Mouse (Mus musculus): ENCODE data around the gene Asb2.

The Asb2 gene

DNA sequence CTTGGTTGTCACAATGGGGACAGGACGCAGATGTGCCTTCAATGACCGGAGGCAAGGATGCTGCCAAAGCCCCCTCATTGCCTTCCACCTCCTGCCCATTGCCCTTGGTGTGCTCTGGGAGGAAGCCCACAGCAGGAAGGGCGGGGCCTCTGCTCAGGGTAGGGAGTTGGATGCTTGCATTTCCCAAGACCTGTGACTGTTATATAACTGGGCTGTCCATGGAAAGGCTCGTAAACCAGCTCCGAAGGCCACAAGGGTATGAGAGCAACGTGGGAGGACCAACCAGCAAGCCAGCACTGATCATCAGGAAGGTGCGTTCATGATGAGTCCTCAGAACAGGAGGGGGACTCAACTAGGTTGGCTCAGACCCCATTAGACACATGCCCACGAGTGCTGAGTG is 5.0 kb upstream of the Asb2 start:
- no peak for DNase-seq

DNA sequence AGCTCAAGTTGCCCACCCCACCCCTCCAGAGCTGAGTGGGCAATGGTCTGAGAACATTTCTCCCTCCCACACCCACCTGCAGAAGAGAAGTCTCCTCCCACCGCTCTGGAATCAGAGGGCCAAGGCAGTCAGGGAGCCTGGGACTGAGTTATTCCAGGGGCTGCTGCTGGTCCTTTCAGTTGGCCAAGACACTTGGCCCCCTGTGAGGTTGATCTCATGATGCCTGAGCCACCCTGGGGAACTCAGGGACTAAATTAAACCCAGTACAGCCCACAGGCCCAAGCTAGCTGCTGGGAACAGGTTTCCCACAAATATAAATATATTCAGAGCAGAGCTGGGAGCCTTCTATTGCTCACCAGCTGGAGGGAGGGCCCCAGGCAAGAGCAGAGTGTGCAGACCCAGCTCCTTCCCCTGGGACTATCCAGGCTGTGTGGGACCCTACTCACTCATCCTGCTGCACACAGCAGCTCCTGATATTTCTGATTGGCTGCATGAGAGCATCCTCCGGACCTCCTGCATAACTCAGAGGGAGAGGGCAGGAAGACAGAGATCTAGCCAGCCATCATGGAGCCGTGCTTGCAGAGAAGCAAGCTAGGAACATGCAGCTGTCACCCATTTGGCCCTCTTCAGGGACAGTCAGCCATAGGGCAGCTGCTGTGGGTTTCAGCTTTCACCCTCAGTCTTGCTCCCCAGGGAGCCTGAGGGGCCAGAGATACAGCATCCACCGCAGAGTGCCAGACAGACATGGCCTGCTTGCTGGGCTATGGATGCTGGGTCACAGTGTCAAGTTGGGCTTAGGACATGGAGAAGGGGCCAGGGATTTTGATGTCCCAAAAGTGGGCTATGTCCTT is 3.4 kb upstream of the Asb2 start:
- DNase-seq: no peak

DNA sequence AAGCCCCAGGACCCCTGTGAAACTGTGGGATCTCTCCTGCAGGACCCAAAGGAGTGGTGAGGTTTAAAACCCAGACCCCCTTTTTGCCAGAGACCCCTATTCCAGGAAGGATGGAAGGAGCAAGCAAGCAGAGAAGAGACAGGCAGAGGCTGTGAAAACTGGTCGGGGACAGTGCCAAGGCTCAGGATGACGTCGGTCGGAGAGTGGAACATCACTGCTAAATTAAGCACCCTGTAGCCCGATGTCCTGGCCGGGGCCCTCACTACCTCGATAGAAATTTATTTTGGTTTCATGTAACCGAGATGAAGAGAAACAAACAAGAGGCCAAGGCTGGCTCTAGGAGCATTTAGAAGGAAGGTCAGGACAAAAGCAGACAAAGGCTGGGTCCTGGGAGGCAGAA is 2.4 kb upstream of the Asb2 start:
- no peak for DNase-seq

- DNase-seq: no peak
Observed at GRCm38 (mm10) chr12:103356415-103356748, 581 bp upstream of the Asb2 start.

GRCm38 (mm10) chr12:103353538-103353937 is 2.3 kb downstream of the Asb2 start:
- DNase-seq: peak; percentile 62

- no peak for DNase-seq
Observed at GRCm38 (mm10) chr12:103352735-103353134, 3.1 kb downstream of the Asb2 start.

GRCm38 (mm10) chr12:103348506-103348905 is 7.3 kb downstream of the Asb2 start:
- DNase-seq: peak; percentile 84

GRCm38 (mm10) chr12:103347406-103347805 is 8.4 kb downstream of the Asb2 start:
- no peak for DNase-seq

DNA sequence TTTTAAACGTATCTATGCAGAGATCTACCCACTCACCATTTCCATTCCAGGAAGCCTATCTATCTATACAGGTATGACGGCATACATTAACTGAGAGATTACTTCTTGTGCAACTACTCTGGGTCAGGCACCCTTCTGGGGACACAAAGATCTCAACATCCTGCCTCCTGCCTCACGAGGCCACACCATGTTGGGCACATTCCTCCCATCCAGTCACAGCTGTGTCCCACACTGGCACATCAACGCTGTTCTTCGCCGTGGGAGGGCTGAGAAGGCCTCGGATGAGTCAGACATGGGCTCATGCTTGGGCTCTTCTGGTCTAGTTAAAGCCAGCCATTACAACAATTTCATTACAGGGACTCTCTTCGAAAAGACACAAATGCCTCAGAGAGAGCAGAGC is 8.9 kb downstream of the Asb2 start:
- DNase-seq: no peak

DNA sequence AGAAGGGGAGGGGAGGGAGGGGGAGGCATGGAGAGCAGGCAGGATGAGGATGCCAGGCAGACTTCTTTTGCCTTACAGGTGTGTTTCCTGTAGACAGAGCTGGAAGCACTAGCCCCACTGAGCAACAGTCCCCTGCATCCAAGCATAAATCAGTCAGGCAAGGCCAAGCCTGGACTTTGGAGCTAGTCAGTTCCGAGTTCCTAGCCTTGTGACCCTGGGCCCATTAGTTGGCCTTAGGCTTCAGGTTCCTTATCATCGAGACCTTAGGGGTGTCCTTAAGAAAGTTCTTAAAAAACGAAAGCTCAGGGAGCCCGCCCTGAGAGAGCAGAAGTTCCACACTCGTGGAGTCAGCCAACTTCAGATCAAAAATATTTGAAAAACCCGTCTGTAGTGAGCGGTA is 10.9 kb downstream of the Asb2 start:
- DNase-seq: no peak

DNA sequence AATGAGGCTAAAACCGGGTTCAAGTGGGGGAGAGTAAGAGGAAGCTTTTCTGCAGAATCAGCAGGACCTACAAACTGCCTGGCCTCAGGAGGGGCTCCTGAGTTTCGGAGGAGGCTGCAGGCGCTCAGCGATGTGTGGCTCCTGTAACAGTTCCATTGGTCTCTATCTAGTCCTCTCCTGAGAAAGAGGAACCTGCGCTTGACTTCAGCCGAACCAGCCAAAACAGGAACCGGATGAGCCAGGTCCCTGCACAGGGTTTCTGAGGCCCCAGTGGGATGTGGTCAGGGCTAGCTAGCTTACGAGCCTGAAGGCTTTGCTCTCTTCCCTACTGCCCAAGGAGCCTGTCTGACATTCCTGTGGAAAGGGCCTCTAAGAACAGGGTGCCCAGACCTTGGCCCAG is 12.3 kb downstream of the Asb2 start:
- DNase-seq: no peak

DNA sequence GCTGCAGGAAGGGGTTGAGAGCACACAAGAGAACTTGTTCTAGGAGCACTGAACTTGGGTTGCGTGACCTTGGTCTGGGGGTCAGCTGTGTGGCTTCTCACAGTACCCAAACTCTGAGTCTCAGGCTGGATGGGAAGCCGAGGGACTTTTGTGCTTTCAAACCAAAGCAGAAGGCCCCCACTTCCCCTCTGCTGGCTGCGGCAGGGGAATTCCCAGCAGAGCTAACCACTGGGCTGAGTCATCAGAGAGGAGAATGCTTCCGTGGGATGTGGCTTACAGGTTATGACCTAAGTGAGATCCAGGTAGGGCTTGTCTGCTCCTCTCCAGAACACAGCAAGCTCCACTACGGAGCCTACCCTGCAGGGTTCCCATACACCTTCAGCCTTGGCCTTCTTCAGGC is 14.6 kb downstream of the Asb2 start:
- no peak for DNase-seq

DNA sequence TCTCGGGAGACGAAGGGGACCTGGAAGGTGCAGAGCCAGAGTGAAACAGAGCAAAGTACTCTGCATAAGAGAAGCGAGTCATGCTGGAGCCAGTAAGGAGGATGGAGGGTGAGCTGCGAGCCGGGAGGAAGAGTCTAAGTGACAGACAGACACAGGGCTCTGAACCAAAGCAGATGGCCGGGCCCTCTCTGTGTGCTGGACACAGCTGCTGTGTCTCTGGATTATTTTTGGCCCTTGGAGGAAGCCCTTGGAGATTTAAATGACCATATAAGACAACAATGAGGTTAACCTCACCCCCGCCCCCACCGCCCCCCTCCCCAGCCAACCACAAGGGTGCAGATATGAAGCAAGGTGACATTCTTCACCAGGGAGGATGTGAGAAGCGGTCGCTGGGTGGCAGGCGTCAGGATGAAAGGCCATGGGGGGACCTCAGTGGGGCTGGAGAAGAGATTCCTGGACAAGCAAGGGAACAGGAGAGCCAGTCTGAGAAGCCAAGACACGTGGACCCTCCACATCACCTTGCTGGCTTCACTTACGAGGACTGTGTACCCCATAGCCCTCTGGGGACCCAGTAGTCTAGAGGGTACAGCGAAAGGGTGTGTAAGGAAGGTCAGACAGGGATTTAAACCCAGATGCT is 17.5 kb downstream of the Asb2 start:
- DNase-seq: no peak

GRCm38 (mm10) chr12:103336766-103337165 is 19.0 kb downstream of the Asb2 start:
- DNase-seq: no peak

DNA sequence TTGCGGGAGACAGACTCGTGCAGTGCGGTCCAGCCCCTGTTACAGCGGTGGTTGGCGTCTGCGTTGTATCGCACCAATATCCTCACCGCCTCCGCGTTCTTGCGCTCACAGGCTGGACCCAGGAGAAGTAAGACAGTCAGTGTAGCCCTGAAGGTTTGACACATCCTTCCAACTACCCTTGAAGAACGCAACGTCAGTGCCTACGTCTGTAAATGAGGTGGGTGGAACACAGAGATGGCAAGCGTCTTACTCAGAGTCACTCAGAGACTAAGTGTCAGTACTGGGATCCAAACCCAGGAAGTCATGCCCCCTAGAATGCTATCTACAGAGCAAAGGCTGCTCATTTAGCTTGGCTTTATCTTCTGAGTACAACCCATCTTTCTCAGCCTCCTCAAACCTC is 22.4 kb downstream of the Asb2 start:
- no peak for DNase-seq

GRCm38 (mm10) chr12:103332879-103333278 is 22.9 kb downstream of the Asb2 start:
- no peak for DNase-seq

DNA sequence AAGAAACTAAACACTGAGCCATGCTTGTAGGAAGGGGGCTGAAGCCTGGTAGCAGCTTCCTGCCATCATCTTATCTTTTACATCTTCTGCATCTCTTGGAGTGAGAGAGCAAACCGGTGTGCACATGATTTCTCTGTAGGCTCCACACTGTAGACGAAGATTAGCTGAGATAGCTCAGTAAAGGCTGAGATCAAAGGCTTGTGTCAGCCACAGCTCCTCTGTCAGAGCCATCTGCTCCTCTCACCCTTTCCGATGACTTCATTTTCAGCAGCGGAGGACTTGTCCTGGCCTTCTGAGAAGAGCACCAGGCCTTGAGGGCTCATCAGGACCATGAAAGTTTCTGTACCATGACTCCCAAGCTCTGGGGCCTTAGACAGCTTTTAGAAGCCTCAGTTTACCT is 24.3 kb downstream of the Asb2 start:
- no peak for DNase-seq

GRCm38 (mm10) chr12:103328448-103329191 is 27.2 kb downstream of the Asb2 start:
- DNase-seq: peak; percentile 64

DNA sequence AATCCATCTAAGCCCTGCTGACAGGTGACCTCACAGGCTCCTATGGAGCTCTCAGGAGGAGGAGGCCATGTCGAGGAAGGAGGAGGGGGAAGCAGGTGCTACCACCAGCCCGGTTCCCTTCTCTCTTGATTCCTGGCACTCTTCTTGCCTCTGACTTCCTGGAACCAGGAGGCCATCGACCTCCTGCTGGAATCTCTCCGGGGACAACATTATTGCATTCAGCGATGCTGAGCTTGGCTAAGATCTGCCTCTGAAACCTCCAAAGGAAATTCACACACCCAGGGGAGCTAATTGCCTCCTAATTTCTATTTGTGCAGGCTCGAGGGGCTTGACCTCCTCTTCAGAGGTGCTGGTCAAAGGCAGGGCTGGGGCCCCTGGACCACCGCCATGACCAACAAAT is 28.7 kb downstream of the Asb2 start:
- no peak for DNase-seq

GRCm38 (mm10) chr12:103326569-103326968 is 29.2 kb downstream of the Asb2 start:
- DNase-seq: no peak

GRCm38 (mm10) chr12:103325156-103325857 is 30.5 kb downstream of the Asb2 start:
- peak; percentile 91 for DNase-seq

DNA sequence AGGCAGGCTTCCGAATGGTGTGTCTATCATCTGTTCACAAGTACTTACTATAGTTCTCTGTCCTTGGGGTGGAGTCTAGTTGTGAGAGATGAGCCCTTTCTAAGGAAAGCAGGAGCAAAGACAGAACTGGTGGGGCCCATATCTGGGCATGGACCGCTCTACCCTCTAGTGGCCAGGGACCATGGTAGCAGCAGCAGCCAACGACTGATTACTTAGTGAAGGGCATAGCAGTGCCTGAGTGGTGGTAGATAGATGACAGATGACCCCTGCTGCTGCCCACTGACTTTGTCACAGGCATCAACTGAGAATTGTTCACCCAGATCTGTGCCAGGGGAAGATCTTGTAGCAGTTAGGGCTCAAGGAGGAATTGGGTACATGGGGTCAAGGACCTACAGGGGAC is 33.0 kb downstream of the Asb2 start:
- DNase-seq: peak; percentile 51

DNA sequence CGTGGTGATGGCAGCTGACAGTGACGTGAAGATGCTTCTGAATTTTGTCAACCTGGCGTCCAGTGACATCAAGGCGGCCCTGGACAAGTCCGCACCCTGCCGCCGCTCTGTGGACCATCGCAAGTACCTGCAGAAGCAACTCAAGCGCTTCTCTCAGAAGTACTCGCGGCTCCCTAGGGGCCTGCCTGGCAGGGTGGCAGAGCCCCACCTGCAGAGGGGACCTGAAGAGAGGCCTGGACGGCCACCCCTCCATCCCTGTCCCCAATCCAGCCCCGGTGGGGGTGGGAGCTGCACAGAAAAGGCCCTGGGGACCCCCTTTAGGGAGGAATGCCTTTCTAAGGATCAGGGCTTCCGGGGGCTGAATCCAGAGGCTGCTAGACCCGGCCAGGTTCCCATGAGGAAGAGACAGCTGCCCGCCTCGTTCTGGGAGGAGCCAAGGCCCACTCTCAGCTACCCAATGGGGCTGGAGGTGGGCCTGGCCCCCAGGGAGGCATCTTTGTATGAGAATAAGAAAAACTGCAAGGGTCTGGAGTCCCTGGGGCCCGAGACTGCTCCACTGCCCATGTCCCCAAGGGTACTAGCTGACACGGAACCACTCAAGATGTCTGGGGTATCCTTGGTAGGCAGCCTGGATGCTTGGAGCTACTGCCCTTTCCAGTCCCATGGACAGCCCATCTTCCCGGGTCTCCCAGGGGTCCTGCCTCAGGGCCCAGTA is 39.8 kb downstream of the Asb2 start:
- no peak for DNase-seq
